Mouse (Mus musculus) lung, adult 18-20 months (tissue): ENCODE data around the gene Ttll9.
A peak's percentile ranks its signal among the peaks of the same experiment; 100 is the strongest.

Experiments
- DNase-seq, 2 experiments: peaks; one replicate each; pipeline ENCODE4 v3.0.0; 2022; ENCODE audit warnings: mixed read lengths in 2 of 2

Ttll9 gene

GRCm38 (mm10) chr2:152962091-152962793 is at the start of gene Ttll9:
Gene Ttll9, plus strand, starts transcription at chr2:152962485.
- peak; percentile 71 to 83 for DNase-seq

DNA sequence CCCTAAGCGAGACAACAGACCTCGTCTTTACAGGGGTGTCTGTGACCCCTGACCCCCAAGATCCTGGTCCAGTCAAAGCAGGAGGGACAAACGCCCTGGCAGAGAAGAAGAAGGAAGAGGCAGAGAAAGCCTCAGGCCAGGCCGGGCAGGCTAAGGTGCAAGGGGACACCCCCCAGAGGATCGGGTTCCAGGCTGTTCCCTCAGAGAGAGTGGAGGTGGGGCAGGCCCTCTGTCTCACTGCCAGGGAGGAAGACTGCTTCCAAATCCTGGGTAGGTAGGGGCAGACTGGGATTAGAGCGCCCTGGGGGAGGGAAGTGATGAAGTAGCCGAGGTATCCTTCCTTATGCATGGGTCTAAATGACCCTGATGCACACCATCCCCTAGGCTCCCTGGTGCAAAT is 48.8 kb upstream of the Ttll9 start:
- no peak for DNase-seq

GRCm38 (mm10) chr2:152914310-152915120 is 47.8 kb upstream of the Ttll9 start:
- peak; percentile 72 to 82 for DNase-seq

DNA sequence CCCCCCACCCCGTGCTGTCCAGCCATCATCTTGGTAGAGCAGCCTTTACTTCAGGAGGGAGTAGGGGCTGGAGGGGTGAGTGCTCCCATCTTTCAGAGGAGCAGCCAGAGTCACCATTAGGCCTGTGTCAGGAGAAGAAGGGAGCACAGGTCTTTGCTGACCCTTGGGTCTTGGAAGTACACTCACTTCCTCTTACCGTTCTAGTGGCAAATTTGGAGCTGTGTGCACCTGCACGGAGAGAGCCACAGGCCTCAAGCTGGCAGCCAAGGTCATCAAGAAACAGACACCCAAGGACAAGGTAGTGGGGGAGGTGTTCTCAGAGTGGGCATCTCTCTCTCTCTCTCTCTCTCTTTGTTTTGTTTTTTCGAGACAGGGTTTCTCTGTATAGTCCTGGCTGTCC is 46.8 kb upstream of the Ttll9 start:
- DNase-seq, result no peak

GRCm38 (mm10) chr2:152916111-152916510 is 46.2 kb upstream of the Ttll9 start:
- no peak for DNase-seq

- DNase-seq, result no peak
Measured at GRCm38 (mm10) chr2:152917671-152918070, 44.6 kb upstream of the Ttll9 start.

- no peak for DNase-seq
Measured at GRCm38 (mm10) chr2:152922376-152922775, 39.9 kb upstream of the Ttll9 start.

DNA sequence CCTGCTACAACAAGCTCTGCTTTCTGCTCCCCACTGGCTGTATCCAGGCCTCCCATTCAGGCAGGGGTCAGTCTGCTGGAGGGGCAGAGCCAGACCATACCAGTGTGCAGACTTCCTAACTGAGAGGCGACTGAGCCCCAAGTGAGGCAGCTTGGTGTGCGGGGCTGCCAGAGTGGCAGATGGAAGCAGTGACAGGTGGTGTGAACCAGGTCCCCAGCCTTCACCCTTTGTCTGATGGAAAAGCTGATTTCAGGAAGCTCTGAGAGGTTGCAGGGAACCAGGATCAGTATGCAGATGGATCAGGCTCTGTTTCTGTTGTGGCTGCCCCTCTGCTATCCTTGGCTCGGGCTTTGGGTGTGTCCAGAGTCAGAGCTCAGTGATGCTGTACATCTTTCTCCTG is 38.7 kb upstream of the Ttll9 start:
- no peak for DNase-seq

DNA sequence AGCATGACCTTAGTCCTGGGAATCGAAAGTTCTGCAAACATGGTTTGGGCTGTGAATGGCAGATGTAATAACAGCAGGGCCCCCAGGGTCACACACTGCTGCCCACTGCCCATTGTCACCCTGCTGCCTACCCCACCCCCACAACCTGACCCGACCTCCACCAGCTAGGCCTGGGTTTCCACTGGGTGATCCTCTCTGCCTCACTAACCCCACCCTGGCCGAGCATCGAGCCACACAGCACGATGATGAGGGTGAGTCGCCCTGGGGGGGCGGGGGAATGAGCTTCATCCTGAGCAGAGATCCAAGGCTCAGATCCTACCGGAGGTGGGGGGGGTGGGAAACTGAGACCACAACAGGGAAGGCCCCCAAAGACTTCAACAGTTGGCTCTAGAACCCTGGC is 38.2 kb upstream of the Ttll9 start:
- no peak for DNase-seq

DNA sequence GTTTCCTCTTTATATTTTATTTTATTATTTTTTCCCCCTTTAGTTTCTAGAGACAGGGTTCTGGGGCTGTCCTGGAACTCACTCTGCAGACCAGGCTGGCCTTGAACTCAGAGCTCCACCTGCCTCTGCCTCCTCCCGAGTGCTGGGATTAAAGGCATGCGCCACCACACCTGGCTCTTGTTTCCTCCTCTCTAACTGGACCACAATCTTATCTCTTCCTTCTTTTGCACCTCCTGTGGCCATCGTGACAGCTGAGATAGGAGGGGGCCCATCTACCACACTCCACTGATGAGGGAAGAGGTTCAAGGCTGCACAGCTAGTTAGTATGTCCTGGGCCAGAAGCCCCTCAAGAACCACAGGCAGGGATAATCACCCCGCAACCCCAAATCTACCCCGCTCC is 37.7 kb upstream of the Ttll9 start:
- no peak for DNase-seq

GRCm38 (mm10) chr2:152925189-152925872 is 37.0 kb upstream of the Ttll9 start:
- peak; percentile 36 to 37 for DNase-seq

DNA sequence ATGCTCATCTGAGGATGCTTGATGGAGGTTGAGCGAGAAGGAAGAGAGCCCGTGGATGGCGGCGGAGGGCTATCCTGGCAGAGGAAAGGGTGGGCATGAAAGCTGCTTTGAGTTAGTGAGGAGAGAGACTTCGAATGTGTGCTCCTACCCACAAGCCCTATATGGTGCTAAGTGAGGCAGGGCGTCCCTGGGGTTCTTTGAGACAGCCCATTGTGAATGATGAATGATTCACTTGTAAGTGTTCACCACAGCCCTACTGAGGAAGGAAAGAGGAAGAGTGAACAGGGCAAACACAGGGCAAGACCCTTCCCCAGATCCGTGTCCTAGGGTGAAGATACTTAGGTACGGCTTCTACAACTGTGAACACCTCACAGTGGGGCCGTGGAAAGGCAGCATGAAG is 35.4 kb upstream of the Ttll9 start:
- no peak for DNase-seq

GRCm38 (mm10) chr2:152927371-152927770 is 34.9 kb upstream of the Ttll9 start:
- no peak for DNase-seq

GRCm38 (mm10) chr2:152928219-152928987 is 33.9 kb upstream of the Ttll9 start:
- no peak for DNase-seq

DNA sequence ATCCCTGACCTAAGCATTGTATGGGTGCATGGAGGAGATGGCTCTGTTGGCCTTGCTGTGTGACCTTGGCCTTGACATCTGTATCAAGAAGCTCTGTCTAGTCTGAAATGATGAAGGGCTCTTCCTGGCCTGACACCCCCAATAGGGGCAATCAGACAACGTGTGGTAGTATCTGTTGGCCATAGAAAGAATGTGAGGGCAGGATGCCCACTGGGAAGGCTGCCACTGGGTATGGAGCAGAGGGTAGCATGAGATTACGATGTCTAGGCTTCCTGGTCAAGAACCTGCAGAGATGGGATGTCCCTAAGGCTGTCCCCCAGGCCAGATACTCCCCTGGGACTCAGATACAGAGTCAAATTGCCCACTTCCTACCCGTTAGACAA is 33.3 kb upstream of the Ttll9 start:
- DNase-seq, result no peak

- peak in 1 of 2 experiments; percentile 33 for DNase-seq
Measured at GRCm38 (mm10) chr2:152930276-152930675, 32.0 kb upstream of the Ttll9 start.

- no peak for DNase-seq
Measured at GRCm38 (mm10) chr2:152931456-152932160, 30.7 kb upstream of the Ttll9 start.

- DNase-seq, result peak; percentile 36 to 38
Measured at GRCm38 (mm10) chr2:152933048-152933447, 29.2 kb upstream of the Ttll9 start, which contains the start of gene Foxs1. Gene Foxs1, minus strand, starts transcription at chr2:152933208.

DNA sequence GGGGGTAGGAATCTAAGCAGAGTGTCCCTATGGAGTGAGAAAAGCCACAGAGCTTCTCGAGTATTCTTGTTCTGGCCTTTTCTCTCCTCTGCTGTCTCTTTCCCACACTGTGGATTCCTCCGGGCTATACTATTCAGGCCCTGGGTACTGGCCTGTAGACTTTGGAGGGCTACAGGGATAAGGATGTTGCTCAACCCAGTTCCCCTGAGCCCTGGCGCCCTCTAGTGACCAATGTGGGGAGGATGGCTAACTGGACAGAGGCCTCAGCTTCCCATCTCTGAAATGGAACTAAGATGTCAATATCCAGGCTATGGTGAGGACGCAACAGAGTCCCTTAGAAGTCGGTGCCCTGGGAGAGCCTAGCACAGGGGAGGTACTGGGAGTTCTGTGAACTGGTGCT is 28.7 kb upstream of the Ttll9 start:
- peak; percentile 53 to 62 for DNase-seq

- DNase-seq, result no peak
Measured at GRCm38 (mm10) chr2:152939846-152940245, 22.4 kb upstream of the Ttll9 start.

DNA sequence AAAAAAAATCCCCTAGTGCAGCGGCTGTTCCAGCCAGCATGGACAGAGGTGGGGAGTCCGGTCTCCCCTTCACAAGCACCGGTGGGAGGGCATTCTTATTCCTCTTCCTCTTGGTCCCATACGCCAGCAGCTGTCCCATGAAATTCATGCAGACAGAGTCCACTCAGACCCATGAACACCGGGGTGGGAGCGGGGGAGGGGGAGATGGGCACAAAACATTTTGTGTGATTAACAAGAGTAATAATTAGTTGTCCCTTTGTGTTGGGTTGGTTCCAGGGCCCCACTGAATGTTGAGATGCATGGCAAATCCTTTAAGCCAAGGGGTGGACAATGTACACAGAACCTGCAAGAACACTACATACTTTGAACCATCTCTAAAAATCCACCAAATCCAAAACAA is 21.2 kb upstream of the Ttll9 start:
- DNase-seq, result no peak

DNA sequence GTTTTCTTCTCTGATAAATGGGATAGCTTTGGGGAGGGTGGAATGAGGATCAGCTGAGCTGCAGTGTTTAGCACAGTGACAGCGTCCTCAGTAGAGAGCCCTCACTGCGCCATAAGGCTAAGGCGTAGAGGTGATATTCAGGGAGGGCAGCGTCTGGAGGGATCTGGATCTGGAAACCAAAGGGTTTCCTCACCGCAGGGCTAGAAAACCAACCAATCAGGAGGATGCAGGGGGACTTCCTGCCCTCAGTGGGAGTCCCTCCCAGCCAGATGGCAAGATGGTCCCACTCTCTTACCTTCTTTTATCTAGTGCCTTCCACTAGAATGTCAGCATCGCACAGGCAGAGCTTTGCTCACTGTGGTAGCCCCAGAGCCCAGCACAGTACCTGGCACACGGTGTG is 20.5 kb upstream of the Ttll9 start:
- DNase-seq, result no peak
